Mouse (Mus musculus): ENCODE measurements around the gene Gm8677.
"Not testable (repeated sequence)": the region's sequence is repeated elsewhere in the genome, so short reads cannot be mapped to it uniquely, and the experiment has no call there.

- TF ChIP-seq CTCF (IDR thresholded peaks at IDR 0.05; ENCODE audit: low read depth, low read length); GATA1 (IDR thresholded peaks at IDR 0.05; ENCODE audit: borderline replicate concordance, low read length); TAL1 (conservative IDR thresholded peaks at IDR 0.05; ENCODE audit: low read depth, low read length); POLR2AphosphoS5 (IDR thresholded peaks at IDR 0.05; ENCODE audit: insufficient replicate concordance, low read depth, low read length); GATA2 (IDR thresholded peaks at IDR 0.05; ENCODE audit: borderline replicate concordance, low read depth, low read length): not testable (repeated sequence)
These were observed 35.1 kb downstream of the Gm8677 start, which contains the start of gene Vmn1r151 for GRCm38 (mm10) chr7:22499578-22499977.
